Mouse (Mus musculus) stomach, postnatal 0 days (tissue): Measurements from ENCODE around the gene Xpc. TPM values are rescaled to one million over a fixed set of nuclear protein-coding genes. Genes with fewer than 3 reads are reported as not detected.

Source experiments
- ATAC-seq: fragments of 200-750 bp; cut with Nextera tagmentation; 2 replicates; pipeline ENCODE4 v1.8.0; 2017; ENCODE audit not compliant: low FRiP score, low TSS enrichment
- DNase-seq: peaks from one replicate; pipeline ENCODE4 v3.0.0-alpha.2; 2016; ENCODE audit warnings: low spot score
- H3K27ac ChIP-seq: fragments of 300-500 bp; sonication (generic); replicated peaks from 2 replicates; pipeline ENCODE4 v1.5.1; 2014; ENCODE audit warnings: mild to moderate bottlenecking, control low read depth
- H3K27me3 ChIP-seq: fragments of 300-500 bp; sonication (generic); 2 replicates; pipeline ENCODE4 v1.6.1; 2014; ENCODE audit warnings: low read length; ENCODE audit not compliant: control insufficient read depth, insufficient read depth
- H3K36me3 ChIP-seq: fragments of 300-500 bp; sonication (generic); 2 replicates; pipeline ENCODE4 v1.6.1; 2014; ENCODE audit warnings: low read length, mixed read lengths; ENCODE audit not compliant: control insufficient read depth, insufficient read depth
- H3K4me1 ChIP-seq: fragments of 300-500 bp; sonication (generic); replicated peaks from 2 replicates; pipeline ENCODE4 v1.6.1; 2014; ENCODE audit warnings: antibody characterized with exemption; ENCODE audit not compliant: control insufficient read depth, insufficient read depth
- H3K4me2 ChIP-seq: fragments of 300-500 bp; sonication (generic); replicated peaks from 2 replicates; pipeline ENCODE4 v1.6.1; 2014; ENCODE audit warnings: low read depth, mild to moderate bottlenecking, control low read depth, moderate library complexity
- H3K4me3 ChIP-seq: fragments of 300-500 bp; sonication (generic); 2 replicates; pipeline ENCODE4 v1.5.1; 2014; ENCODE audit warnings: low read depth, low read length, control low read depth
- H3K9ac ChIP-seq: fragments of 300-500 bp; sonication (generic); 2 replicates; pipeline ENCODE4 v1.6.1; 2014; ENCODE audit warnings: mild to moderate bottlenecking, low read length, control low read depth, mixed read lengths
- H3K9me3 ChIP-seq: fragments of 300-500 bp; sonication (generic); 2 replicates; pipeline ENCODE4 v1.6.1; 2016; ENCODE audit warnings: low read length; ENCODE audit not compliant: control insufficient read depth
- CTCF ChIP-seq: IDR thresholded peaks from 2 replicates; pipeline ENCODE4 v1.5.1; 2016; ENCODE audit warnings: antibody characterized with exemption, low read depth, mild to moderate bottlenecking, moderate library complexity
- EP300 ChIP-seq: optimal IDR thresholded peaks from 2 replicates; pipeline ENCODE3; 2016; ENCODE audit warnings: antibody characterized with exemption
- WGBS: fragments of 180-500 bp; shearing (Covaris S2); extraction: QIAGEN DNeasy Blood & Tissue Kit; methylation state at CpG from one replicate; pipeline ENCODE4 v1.1.7; 2014; 5-methylcytosine and 5-hydroxymethylcytosine counted together
- polyA plus RNA-seq: library from polyadenylated mRNA; unstranded; fragments of >200 nt; fragmentation: Nextera tagmentation; extraction: Ambion mirVana; gene quantifications from 2 replicates; pipeline ENCODE4 v1.2.1, GENCODE M21; 2015

The Xpc gene
- polyA plus RNA-seq, 1 experiment from 2014 or later, result 9.3 TPM

- no peak for DNase-seq
- Histone ChIP-seq H3K9me3 (no peaks in the 10 kb centered on the region), H3K9ac (no peak overlapping the region), H3K36me3 (peaks cover 11% of the 10 kb centered on the region), H3K4me1 (peaks cover 4% of the 10 kb centered on the region; the same call in 1 of the 2 replicates), H3K27ac (no peak overlapping the region), H3K27me3 (no peaks in the 10 kb centered on the region), H3K4me3 (no peak overlapping the region), H3K4me2 (no peak overlapping the region)
- no peak for ATAC-seq
- TF ChIP-seq CTCF, result no peak
- TF ChIP-seq EP300, result no peak
- 90% methylated on average over 7 of the region's 7 CpGs for WGBS
Measured at GRCm38 (mm10) chr6:91518454-91519020, 2.8 kb upstream of the Xpc start.

- Histone ChIP-seq H3K4me3 (peak overlapping the region; percentile 85), H3K9ac (peak overlapping the region; percentile 75), H3K4me2 (peak overlapping the region; percentile 92), H3K9me3 (no peaks in the 10 kb centered on the region), H3K27me3 (no peaks in the 10 kb centered on the region), H3K36me3 (0 out of 2 replicates have a peak, but pooled peaks cover 6% of the 10 kb centered on the region), H3K27ac (0 out of 2 replicates have a peak overlapping the region, but pooled peaks have one; percentile 71), H3K4me1 (peaks cover 4% of the 10 kb centered on the region; the same call in 1 of the 2 replicates)
- TF ChIP-seq EP300, result no peak
- no peak for TF ChIP-seq CTCF
- no peak for DNase-seq
- WGBS, result 23% methylated on average over 10 of the region's 10 CpGs
- ATAC-seq, result no peak
Measured at GRCm38 (mm10) chr6:91514737-91515362, 838 bp downstream of the Xpc start.

GRCm38 (mm10) chr6:91514135-91514534 is 1.6 kb downstream of the Xpc start:
- Histone ChIP-seq H3K9ac (no peak overlapping the region), H3K4me3 (no peak overlapping the region), H3K4me2 (no peak overlapping the region), H3K4me1 (peaks cover 4% of the 10 kb centered on the region; the same call in 1 of the 2 replicates), H3K27ac (no peak overlapping the region), H3K36me3 (0 out of 2 replicates have a peak, but pooled peaks cover 4% of the 10 kb centered on the region), H3K9me3 (no peaks in the 10 kb centered on the region), H3K27me3 (no peaks in the 10 kb centered on the region)
- TF ChIP-seq EP300 (no peak), CTCF (no peak)
- DNase-seq (no peak), ATAC-seq (no peak)

GRCm38 (mm10) chr6:91510211-91510610 is 5.5 kb downstream of the Xpc start:
- no peak for ATAC-seq
- no peaks in the 10 kb centered on the region for H3K9me3 ChIP-seq
- no peak overlapping the region for H3K4me3 ChIP-seq
- no peak overlapping the region for H3K9ac ChIP-seq
- DNase-seq, result no peak
- WGBS, result 79% methylated on average over 10 of the region's 10 CpGs
- H3K4me2 ChIP-seq, result no peak overlapping the region
- H3K36me3 ChIP-seq, result peaks cover 24% of the 10 kb centered on the region
- no peak for TF ChIP-seq EP300
- no peak for TF ChIP-seq CTCF
- no peaks in the 10 kb centered on the region for H3K27me3 ChIP-seq
- no peak overlapping the region for H3K27ac ChIP-seq
- H3K4me1 ChIP-seq, result peaks cover 4% of the 10 kb centered on the region; the same call in 1 of the 2 replicates

- TF ChIP-seq CTCF (peak; percentile 91), EP300 (no peak)
- H3K36me3 ChIP-seq, result peaks cover 31% of the 10 kb centered on the region
Measured at GRCm38 (mm10) chr6:91509326-91509725, 6.4 kb downstream of the Xpc start.

GRCm38 (mm10) chr6:91508041-91508440 is 7.6 kb downstream of the Xpc start:
- no peak for TF ChIP-seq EP300
- no peak for TF ChIP-seq CTCF
- no peaks in the 10 kb centered on the region for H3K9me3 ChIP-seq
- no peak overlapping the region for H3K4me2 ChIP-seq
- H3K27ac ChIP-seq, result no peak overlapping the region
- 87% methylated on average over 3 of the region's 3 CpGs for WGBS
- no peaks in the 10 kb centered on the region for H3K27me3 ChIP-seq
- DNase-seq (no peak), ATAC-seq (no peak)
- peaks cover 41% of the 10 kb centered on the region for H3K36me3 ChIP-seq
- no peak overlapping the region for H3K4me3 ChIP-seq
- no peak overlapping the region for H3K9ac ChIP-seq
- no peaks in the 10 kb centered on the region for H3K4me1 ChIP-seq

More at GRCm38 (mm10) chr6:91509326-91509725, 6.4 kb downstream of the Xpc start:
- no peak overlapping the region for H3K9ac ChIP-seq
- no peaks in the 10 kb centered on the region; the same call in 1 of the 2 replicates for H3K4me1 ChIP-seq
- DNase-seq (peak; percentile 85), ATAC-seq (no peak)
- no peaks in the 10 kb centered on the region for H3K9me3 ChIP-seq
- H3K4me2 ChIP-seq, result no peak overlapping the region
- no peaks in the 10 kb centered on the region for H3K27me3 ChIP-seq
- H3K27ac ChIP-seq, result no peak overlapping the region
- H3K4me3 ChIP-seq, result no peak overlapping the region
- WGBS, result 43% methylated on average over 7 of the region's 7 CpGs
